Mouse (Mus musculus): ENCODE measurements around the gene Ccdc102a. TPM values are rescaled to one million over a fixed set of nuclear protein-coding genes. Genes with fewer than 3 reads are reported as not detected.

The Ccdc102a gene
- polyA plus RNA-seq, 1 experiment from 2014 or later: 30.8 TPM

DNA sequence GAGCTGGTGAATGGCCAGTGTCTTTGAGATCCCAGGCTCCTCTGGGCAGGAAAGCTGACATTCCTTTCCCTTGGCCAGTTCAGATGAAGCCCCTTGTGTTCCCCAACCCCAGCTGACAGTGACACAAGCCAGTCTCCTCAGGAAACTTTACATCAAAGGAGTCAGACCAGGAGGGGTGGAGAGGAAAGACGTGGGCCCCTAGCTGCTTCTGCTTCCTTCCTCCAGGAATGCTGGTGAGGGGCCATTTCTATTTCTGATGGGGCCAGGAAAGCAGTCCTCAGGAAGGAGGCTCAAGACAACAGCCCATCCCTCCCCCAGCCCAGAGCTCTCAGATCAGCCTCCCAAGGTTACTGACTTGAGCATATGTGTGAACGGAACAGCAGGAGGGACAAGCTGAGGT lies 25.0 kb downstream of the Ccdc102a start:
- no peak overlapping the region for H3K4me2 ChIP-seq (replicated peaks)
- ATAC-seq (ENCODE audit: low FRiP score): no peak

DNA sequence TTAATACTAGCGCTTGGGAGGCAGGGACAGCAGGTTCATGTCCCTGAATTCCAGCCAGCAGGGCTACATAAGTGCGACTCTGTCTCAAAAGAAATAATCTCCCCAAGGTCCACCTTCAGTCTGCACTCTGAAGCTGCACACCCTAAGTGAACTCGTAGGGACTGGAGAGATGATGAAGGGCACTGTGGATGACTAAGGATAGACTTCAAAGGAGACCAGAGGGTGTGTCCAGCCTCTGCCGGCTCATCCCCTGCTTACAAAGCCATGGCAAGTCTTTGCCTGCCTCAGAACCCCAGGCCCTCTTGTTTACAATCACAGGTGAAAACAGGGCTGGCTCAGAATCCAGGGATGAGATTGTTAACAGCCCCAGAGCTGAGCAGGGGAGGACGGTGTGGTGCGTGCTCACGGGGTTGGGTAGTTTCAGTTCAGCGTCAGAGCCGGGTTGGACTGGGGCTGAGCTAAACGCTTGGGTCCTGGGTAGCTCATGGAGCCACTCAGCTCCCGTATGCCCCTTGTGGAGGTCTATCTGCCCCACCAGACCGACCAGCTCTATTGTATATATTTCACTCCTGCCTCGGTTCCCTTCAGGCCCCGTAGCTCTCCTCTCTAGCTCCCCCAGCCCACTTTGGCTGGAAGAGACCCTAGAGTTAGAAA lies 29.4 kb downstream of the Ccdc102a start:
- Histone ChIP-seq H3K27me3 (no peaks in the 10 kb centered on the region), H3K36me3 (no peaks in the 10 kb centered on the region), H3K9me3 (replicated peaks) (no peaks in the 10 kb centered on the region), H3K9ac (no peak overlapping the region), H3K4me3 (no peak overlapping the region), H3K4me2 (replicated peaks) (no peak overlapping the region), H3K4me1 (no peaks in the 10 kb centered on the region), H3K27ac (no peak overlapping the region)
- ATAC-seq (ENCODE audit: low FRiP score): no peak
- 37% methylated on average over 14 of the region's 14 CpGs for WGBS

More for the DNA sequence above, 25.0 kb downstream of the Ccdc102a start:
- no peaks in the 10 kb centered on the region for H3K27me3 ChIP-seq
- H3K9me3 ChIP-seq (replicated peaks): no peaks in the 10 kb centered on the region
- no peaks in the 10 kb centered on the region for H3K36me3 ChIP-seq
- 37% methylated on average over 2 of the region's 2 CpGs for WGBS
- no peak overlapping the region for H3K9ac ChIP-seq
- H3K4me3 ChIP-seq: no peak overlapping the region
- no peak overlapping the region for H3K27ac ChIP-seq
- no peaks in the 10 kb centered on the region for H3K4me1 ChIP-seq

- H3K4me3 ChIP-seq: no peak overlapping the region
- H3K4me1 ChIP-seq: peaks cover 7% of the 10 kb centered on the region
- H3K27ac ChIP-seq: no peak overlapping the region
- no peaks in the 10 kb centered on the region for H3K36me3 ChIP-seq
- no peak overlapping the region for H3K4me2 ChIP-seq (replicated peaks)
- H3K9me3 ChIP-seq (replicated peaks): no peaks in the 10 kb centered on the region
- H3K27me3 ChIP-seq: no peaks in the 10 kb centered on the region; the same call in 1 of the 2 replicates
- 79% methylated on average over 4 of the region's 4 CpGs for WGBS
- no peak for ATAC-seq (ENCODE audit: low FRiP score)
- no peak overlapping the region for H3K9ac ChIP-seq
Observed at GRCm38 (mm10) chr8:94880742-94881141, 37.2 kb downstream of the Ccdc102a start.

DNA sequence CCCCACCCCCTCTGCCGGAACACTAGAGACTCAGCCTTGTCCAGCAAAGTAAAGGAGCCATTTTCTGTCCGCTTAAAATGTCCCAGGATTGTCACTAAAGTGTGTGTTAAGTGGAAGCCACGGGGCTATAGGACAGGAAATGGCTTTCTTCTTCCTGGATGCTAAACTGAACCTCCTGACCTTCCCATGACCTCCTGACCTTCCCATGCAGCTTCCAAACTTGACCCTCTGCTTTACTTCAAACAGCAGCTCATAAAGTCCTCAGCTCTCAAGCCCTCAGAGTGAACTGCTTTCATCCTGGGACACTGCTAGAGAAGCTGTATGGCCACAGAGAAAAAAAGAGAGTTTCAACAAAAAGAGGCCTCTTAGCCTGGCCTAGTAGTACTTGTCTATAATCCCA lies 41.1 kb downstream of the Ccdc102a start:
- H3K4me2 ChIP-seq (replicated peaks): 0 out of 2 replicates have a peak overlapping the region, but pooled peaks have one; percentile 98
- no peak overlapping the region for H3K9ac ChIP-seq
- no peak for ATAC-seq (ENCODE audit: low FRiP score)
- H3K27me3 ChIP-seq: peaks cover 16% of the 10 kb centered on the region
- peaks cover 29% of the 10 kb centered on the region for H3K4me1 ChIP-seq
- no peaks in the 10 kb centered on the region for H3K36me3 ChIP-seq
- H3K27ac ChIP-seq: no peak overlapping the region
- 59% methylated on average over 3 of the region's 3 CpGs for WGBS
- no peak overlapping the region for H3K4me3 ChIP-seq
- H3K9me3 ChIP-seq (replicated peaks): no peaks in the 10 kb centered on the region

DNA sequence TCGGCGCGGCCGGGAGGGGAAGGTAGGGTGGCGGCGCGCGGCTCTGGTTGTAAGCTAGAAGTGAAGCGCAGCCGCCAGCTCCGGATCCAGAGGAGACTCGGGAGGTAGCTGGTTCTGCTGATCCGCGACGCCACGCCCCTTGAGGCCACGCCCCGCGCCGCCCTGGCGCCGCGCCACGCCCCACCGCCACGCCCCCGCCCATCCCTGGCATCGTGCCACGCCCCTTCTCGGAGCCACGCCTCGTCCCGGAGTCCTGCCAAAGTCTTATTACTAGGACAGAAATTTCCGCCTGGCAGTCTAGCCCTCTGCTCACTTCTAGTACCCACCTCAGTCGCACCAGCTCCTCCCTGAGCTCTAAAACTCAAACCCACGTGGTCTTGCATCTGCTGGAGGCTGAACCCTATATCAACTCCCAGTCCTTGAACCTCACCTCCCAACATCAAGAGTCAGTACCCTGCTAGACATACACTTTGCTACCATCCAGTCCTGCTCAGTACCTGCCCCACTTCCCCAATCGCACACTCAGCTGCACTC lies 41.6 kb downstream of the Ccdc102a start, which contains the start of gene Dok4:
Dok4 (minus strand) TSS at position 134 of the 534 bp plus-strand sequence.
- Histone ChIP-seq H3K27me3 (peaks cover 16% of the 10 kb centered on the region), H3K4me2 (replicated peaks) (peak within 1 kb of the TSS; percentile 98), H3K9ac (peak within 1 kb of the TSS; percentile 71), H3K27ac (peak within 1 kb of the TSS; percentile 35; the same call in 1 of the 2 replicates), H3K36me3 (no peaks in the 10 kb centered on the region), H3K4me3 (peak within 1 kb of the TSS; percentile 59), H3K4me1 (peaks cover 35% of the 10 kb centered on the region), H3K9me3 (replicated peaks) (no peaks in the 10 kb centered on the region)
- peak; percentile 68 for ATAC-seq (ENCODE audit: low FRiP score)
- WGBS: 2% methylated on average over 36 of the region's 37 CpGs

GRCm38 (mm10) chr8:94875871-94876150 lies 42.1 kb downstream of the Ccdc102a start:
- no peak overlapping the region for H3K27ac ChIP-seq
- H3K36me3 ChIP-seq: no peaks in the 10 kb centered on the region
- H3K9ac ChIP-seq: peak overlapping the region; percentile 71
- H3K27me3 ChIP-seq: peaks cover 16% of the 10 kb centered on the region
- H3K9me3 ChIP-seq (replicated peaks): no peaks in the 10 kb centered on the region
- peaks cover 36% of the 10 kb centered on the region for H3K4me1 ChIP-seq
- H3K4me2 ChIP-seq (replicated peaks): peak overlapping the region; percentile 98
- WGBS: under 1% methylated on average over 16 of the region's 20 CpGs
- peak overlapping the region; percentile 59 for H3K4me3 ChIP-seq
- peak; percentile 5; the same call in 1 of the 2 replicates for ATAC-seq (ENCODE audit: low FRiP score)

DNA sequence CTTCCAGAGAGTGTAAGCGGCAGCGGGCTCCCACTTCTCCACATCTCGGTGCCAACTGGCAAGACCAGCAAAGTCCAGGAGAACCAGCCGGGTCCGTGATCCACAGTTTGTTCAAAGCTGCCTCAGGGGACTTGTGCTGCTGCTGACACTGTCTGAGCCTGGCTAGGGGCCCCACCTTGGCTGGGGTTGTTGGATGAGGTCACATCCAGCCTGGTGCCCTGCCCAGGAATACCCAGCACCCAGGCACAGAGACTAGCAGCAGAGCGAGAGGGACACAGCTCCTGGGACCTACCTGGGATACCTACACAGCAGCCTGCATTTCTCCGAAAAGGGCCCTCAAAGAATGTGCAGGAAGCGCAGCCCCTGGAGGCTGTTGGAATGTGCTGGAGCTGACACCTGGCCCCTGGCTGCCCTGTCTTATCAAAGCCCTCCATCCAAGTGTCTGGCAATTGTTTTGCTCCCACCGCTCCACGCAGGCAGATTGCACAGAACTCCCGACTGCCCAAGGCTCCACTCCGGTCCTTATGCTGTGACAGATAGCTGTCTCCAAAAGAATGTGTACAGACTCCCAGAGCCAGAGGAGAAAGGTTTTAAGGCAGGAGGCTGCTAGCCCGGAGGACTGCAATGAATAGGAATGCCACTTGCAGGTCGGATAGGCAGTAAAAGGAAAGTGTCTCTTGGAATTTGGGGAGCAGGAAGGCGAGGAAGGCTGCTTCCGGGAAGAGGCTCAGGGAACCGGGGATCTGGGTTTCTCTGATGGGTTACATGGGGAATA lies 42.6 kb downstream of the Ccdc102a start:
- Histone ChIP-seq H3K36me3 (no peaks in the 10 kb centered on the region), H3K9ac (peak overlapping the region; percentile 71), H3K27ac (no peak overlapping the region), H3K27me3 (peaks cover 20% of the 10 kb centered on the region), H3K4me1 (peaks cover 42% of the 10 kb centered on the region), H3K4me2 (replicated peaks) (peak overlapping the region; percentile 98), H3K9me3 (replicated peaks) (no peaks in the 10 kb centered on the region), H3K4me3 (peak overlapping the region; percentile 59)
- WGBS: 17% methylated on average over 17 of the region's 17 CpGs
- ATAC-seq (ENCODE audit: low FRiP score): no peak

DNA sequence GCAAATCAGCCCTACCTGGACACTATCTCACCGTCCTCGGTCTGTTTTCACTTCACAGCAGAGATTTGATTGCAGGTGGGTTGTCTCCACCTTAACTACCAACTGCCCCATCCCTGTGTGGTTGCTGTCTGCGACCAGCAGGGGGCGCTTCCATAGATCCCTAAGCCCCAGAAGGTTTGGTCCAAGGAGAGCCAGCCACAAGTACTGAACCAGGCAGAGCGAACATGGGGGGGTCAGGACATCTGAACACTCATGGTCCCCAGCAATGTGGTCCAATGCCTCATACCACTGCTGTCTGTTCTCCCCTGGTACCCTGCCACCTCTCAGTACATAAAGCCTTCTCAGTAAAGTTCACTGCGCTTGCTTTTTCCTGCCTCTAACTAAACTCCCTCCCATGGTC lies 43.5 kb downstream of the Ccdc102a start:
- WGBS: 13% methylated on average over 6 of the region's 6 CpGs
- peaks cover 51% of the 10 kb centered on the region for H3K4me1 ChIP-seq
- no peaks in the 10 kb centered on the region for H3K9me3 ChIP-seq (replicated peaks)
- H3K4me2 ChIP-seq (replicated peaks): peak overlapping the region; percentile 98
- no peak overlapping the region for H3K9ac ChIP-seq
- no peaks in the 10 kb centered on the region for H3K36me3 ChIP-seq
- ATAC-seq (ENCODE audit: low FRiP score): no peak
- H3K27ac ChIP-seq: no peak overlapping the region
- H3K27me3 ChIP-seq: peaks cover 28% of the 10 kb centered on the region
- peak overlapping the region; percentile 59; the same call in 1 of the 2 replicates for H3K4me3 ChIP-seq

GRCm38 (mm10) chr8:94872576-94872975 lies 45.3 kb downstream of the Ccdc102a start:
- 76% methylated on average over 2 of the region's 2 CpGs for WGBS
- no peak overlapping the region; the same call in 1 of the 2 replicates for H3K4me2 ChIP-seq (replicated peaks)

DNA sequence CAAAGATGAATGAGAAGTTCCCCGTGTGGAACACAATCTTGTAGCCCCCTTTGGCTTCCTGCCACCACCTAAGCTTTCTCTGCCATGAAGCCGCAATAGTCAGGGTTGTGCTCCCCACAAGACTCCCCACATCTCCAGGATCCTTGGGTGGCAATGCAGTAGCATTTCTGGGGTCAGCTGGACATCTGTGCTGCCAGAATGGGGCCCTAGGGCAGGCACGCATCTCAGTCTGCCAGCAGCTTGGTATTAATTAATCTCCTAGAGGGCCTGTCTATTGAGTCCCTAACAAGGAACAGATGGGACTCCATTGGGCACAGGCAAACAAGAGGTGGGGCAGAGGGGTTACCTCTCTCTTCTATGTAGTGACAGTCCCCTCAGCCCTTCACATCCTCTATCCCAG lies 45.7 kb downstream of the Ccdc102a start:
- H3K27me3 ChIP-seq: peaks cover 30% of the 10 kb centered on the region
- peaks cover 3% of the 10 kb centered on the region; the same call in 1 of the 2 replicates for H3K36me3 ChIP-seq
- no peak overlapping the region for H3K9ac ChIP-seq
- H3K4me1 ChIP-seq: peaks cover 62% of the 10 kb centered on the region
- no peak for ATAC-seq (ENCODE audit: low FRiP score)
- H3K9me3 ChIP-seq (replicated peaks): no peaks in the 10 kb centered on the region
- WGBS: 26% methylated on average over 3 of the region's 3 CpGs
- no peak overlapping the region for H3K4me3 ChIP-seq
- H3K27ac ChIP-seq: peak overlapping the region; percentile 69
- no peak overlapping the region; the same call in 1 of the 2 replicates for H3K4me2 ChIP-seq (replicated peaks)

More at GRCm38 (mm10) chr8:94872576-94872975, 45.3 kb downstream of the Ccdc102a start:
- Histone ChIP-seq H3K4me3 (no peak overlapping the region), H3K4me1 (peaks cover 62% of the 10 kb centered on the region), H3K36me3 (0 out of 2 replicates have a peak, but pooled peaks cover 3% of the 10 kb centered on the region), H3K27me3 (peaks cover 30% of the 10 kb centered on the region), H3K9ac (no peak overlapping the region), H3K9me3 (replicated peaks) (no peaks in the 10 kb centered on the region), H3K27ac (peak overlapping the region; percentile 60)
- no peak for ATAC-seq (ENCODE audit: low FRiP score)

DNA sequence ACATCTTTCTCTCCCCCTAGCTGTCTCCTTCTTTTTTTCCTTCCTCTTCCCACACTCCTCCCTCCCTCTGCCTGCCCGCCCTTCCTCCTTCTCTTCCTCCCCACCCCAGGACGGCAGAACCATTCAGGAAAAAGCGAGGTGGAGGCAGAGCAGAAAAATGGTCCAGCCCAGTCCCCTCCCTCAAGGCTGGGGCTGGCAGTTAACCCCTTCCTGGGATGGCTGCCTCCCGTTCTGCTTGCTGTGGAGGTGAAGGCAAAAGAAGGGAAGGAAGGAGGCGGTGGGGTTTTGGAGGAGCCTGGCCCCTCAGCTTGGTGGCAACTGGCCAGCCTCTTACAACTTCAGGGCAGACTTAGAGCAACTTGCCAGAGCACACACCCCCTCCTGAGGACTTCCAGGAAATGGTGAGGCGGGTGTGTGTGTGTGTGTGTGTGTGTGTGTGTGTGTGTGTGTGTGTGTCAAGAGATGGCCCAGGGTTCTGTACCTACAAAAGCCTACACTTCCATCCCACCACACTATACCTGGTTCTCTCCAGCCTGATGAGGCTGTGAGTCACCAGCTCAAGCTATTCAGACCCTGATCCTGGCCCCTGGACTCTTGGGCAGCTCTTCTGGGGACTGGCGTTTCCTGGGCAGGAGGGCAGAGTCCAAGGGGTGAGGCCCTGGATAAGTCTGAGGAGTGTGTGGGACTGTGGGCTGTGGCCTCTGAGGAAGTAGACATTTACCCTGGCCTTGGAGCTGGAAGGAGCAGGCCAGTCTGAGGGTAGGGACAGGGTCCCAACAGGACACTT lies 46.6 kb downstream of the Ccdc102a start:
- peaks cover 11% of the 10 kb centered on the region for H3K36me3 ChIP-seq
- ATAC-seq (ENCODE audit: low FRiP score): peak; percentile 73
- peak overlapping the region; percentile 69 for H3K27ac ChIP-seq
- peak overlapping the region; percentile 78 for H3K4me2 ChIP-seq (replicated peaks)
- peaks cover 58% of the 10 kb centered on the region for H3K4me1 ChIP-seq
- no peaks in the 10 kb centered on the region for H3K9me3 ChIP-seq (replicated peaks)
- peak overlapping the region; percentile 72 for H3K9ac ChIP-seq
- 17% methylated on average over 6 of the region's 7 CpGs for WGBS
- peak overlapping the region; percentile 54 for H3K4me3 ChIP-seq
- peaks cover 30% of the 10 kb centered on the region for H3K27me3 ChIP-seq

Data from hindbrain, embryonic 12.5 days (tissue).